Mouse (Mus musculus) bone marrow, adult 2 months (tissue): ENCODE results near the gene Gnptg. TPM values are rescaled to one million over a fixed set of nuclear protein-coding genes. Genes with fewer than 3 reads are reported as not detected.

ENCODE experiments used
- H3K27ac ChIP-seq: fragments of 200-500 bp; 2 replicates; pipeline ENCODE4 v1.5.1; 2012; ENCODE audit warnings: low read depth, mild to moderate bottlenecking, control low read depth, inconsistent platforms, low read length; ENCODE audit not compliant: control insufficient read depth, poor library complexity, insufficient read depth
- H3K4me1 ChIP-seq: fragments of 200-500 bp; 2 replicates; pipeline ENCODE4 v1.6.1; 2011; ENCODE audit warnings: low read length; ENCODE audit not compliant: control insufficient read depth, insufficient read depth
- H3K4me3 ChIP-seq: fragments of 200-500 bp; replicated peaks from 2 replicates; pipeline ENCODE3; 2011; ENCODE audit warnings: mild to moderate bottlenecking, low read depth, low read length, control low read depth; ENCODE audit not compliant: control insufficient read depth
- CTCF ChIP-seq: fragments of 200-500 bp; IDR thresholded peaks from 2 replicates; pipeline ENCODE4 v1.5.1; 2011; ENCODE audit warnings: low read length, control low read depth; ENCODE audit not compliant: control insufficient read depth, insufficient read depth
- POLR2A ChIP-seq: fragments of 200-500 bp; IDR thresholded peaks from 2 replicates; pipeline ENCODE4 v1.6.1; 2011; ENCODE audit warnings: low read depth, mild to moderate bottlenecking, control low read depth, low read length, borderline replicate concordance; ENCODE audit not compliant: control insufficient read depth
- WGBS: fragments of 180-500 bp; shearing (Covaris S2); methylation state at CpG from one replicate; pipeline ENCODE4 v1.1.7; 2018; 5-methylcytosine and 5-hydroxymethylcytosine counted together
- polyA plus RNA-seq: library from polyadenylated mRNA; stranded (reverse); fragments of >200 nt; gene quantifications from 2 replicates; pipeline ENCODE4 v1.2.4, GENCODE M21; 2011; ENCODE audit warnings: low replicate concordance; ENCODE audit not compliant: missing spikeins, insufficient read depth, insufficient read length

Gnptg gene
- polyA plus RNA-seq, 1 experiment: 21.7 TPM

DNA sequence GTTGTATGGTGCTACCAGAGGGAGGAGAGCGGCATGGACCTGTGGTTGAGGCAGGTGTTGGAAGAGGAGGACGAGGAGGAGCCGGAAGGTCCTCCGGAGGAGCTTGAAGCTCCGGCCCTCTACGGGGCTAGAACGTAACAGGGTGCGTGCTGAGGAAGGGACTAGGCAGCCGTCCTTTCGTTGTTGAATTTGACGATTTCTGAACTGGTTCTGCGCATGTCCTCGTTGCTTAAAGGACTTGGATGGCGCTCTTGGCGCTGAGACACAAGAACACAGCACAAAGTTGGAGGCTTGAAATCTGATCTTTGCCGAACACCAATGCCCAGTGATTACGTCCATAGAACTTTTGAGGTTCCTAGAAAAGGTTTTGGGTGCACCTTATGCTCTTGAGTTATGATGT is 55.0 kb downstream of the Gnptg start:
- 7% methylated on average over 17 of the region's 17 CpGs for WGBS
- peak overlapping the region; percentile 75 for H3K4me3 ChIP-seq
- peaks cover 3% of the 10 kb centered on the region for H3K4me1 ChIP-seq
- no peak for TF ChIP-seq POLR2A
- no peak for TF ChIP-seq CTCF
- no peak overlapping the region for H3K27ac ChIP-seq

GRCm38 (mm10) chr17:25184129-25184691 is 55.7 kb downstream of the Gnptg start, which contains the start of gene BC003965:
Gene BC003965 (plus strand): TSS chr17:25184554.
- TF ChIP-seq POLR2A (peak; percentile 79; the same call in 1 of the 2 replicates), CTCF (no peak)
- Histone ChIP-seq H3K4me1 (peaks cover 3% of the 10 kb centered on the region), H3K27ac (peak within 1 kb of the TSS; percentile 88), H3K4me3 (peak within 1 kb of the TSS; percentile 75)
- WGBS: under 1% methylated on average over 50 of the region's 50 CpGs

Other genes starting within 250 kb of the Gnptg start
- gene Cramp1l, start 224.3 kb downstream of the Gnptg start, polyA plus RNA-seq: 9.1 and 15.8 TPM in 2 replicates
- gene Ift140, start 224.0 kb downstream of the Gnptg start, polyA plus RNA-seq: 65.1 and 72.5 TPM in 2 replicates
- 2.5 and 4.6 TPM in 2 replicates for gene Tmem204, start 156.5 kb downstream of the Gnptg start, polyA plus RNA-seq
- 19.5 and 30.4 TPM in 2 replicates for gene Telo2, start 124.2 kb downstream of the Gnptg start, polyA plus RNA-seq
- 1.4 TPM in 1 of 2 replicates, not detected in the other for gene Ptx4, start 119.4 kb downstream of the Gnptg start, polyA plus RNA-seq
- 17.0 and 21.9 TPM in 2 replicates for gene Clcn7, start 106.7 kb downstream of the Gnptg start, polyA plus RNA-seq
- not detected in 2 replicates for gene Ccdc154, start 77.7 kb downstream of the Gnptg start, polyA plus RNA-seq
- gene Gm38655, start 64.7 kb downstream of the Gnptg start, polyA plus RNA-seq: not detected in 2 replicates
- gene BC003965, start 55.6 kb downstream of the Gnptg start, polyA plus RNA-seq: 13.1 and 19.4 TPM in 2 replicates
- gene Unkl, start 51.7 kb downstream of the Gnptg start, polyA plus RNA-seq: 9.5 and 29.1 TPM in 2 replicates
- 24.4 and 37.1 TPM in 2 replicates for gene Tsr3, start within 50 bp of the Gnptg start, polyA plus RNA-seq
- gene Baiap3, start 16.2 kb upstream of the Gnptg start, polyA plus RNA-seq: 4.7 and 14.3 TPM in 2 replicates
- gene Ube2i, start 34.5 kb upstream of the Gnptg start, polyA plus RNA-seq: 141 and 187 TPM in 2 replicates
- 11.0 and 35.0 TPM in 2 replicates for gene Prss34, start 58.3 kb upstream of the Gnptg start, polyA plus RNA-seq
- 1.7 TPM in 1 of 2 replicates, not detected in the other for gene Prss28, start 68.5 kb upstream of the Gnptg start, polyA plus RNA-seq
- gene Prss29, start 78.5 kb upstream of the Gnptg start, polyA plus RNA-seq: not detected in 2 replicates
- gene Tpsab1, start 105.4 kb upstream of the Gnptg start, polyA plus RNA-seq: not detected in 2 replicates
- not detected in 2 replicates for gene Tpsb2, start 126.2 kb upstream of the Gnptg start, polyA plus RNA-seq
- not detected in 2 replicates for gene Tpsg1, start 129.1 kb upstream of the Gnptg start, polyA plus RNA-seq
- gene Cacna1h, start 193.7 kb upstream of the Gnptg start, polyA plus RNA-seq: 2.0 and 5.2 TPM in 2 replicates
- gene Tekt4, start 214.5 kb upstream of the Gnptg start, polyA plus RNA-seq: not detected in 2 replicates